Mouse (Mus musculus) limb, embryonic 10.5 days (tissue): ENCODE measurements around the gene B430305J03Rik. TPM values are rescaled to one million over a fixed set of nuclear protein-coding genes. Genes with fewer than 3 reads are reported as not detected.

ENCODE experiments used
- DNase-seq: peaks from one replicate; pipeline ENCODE4 v3.0.0-alpha.2; 2017; ENCODE audit warnings: low spot score
- H3K27ac ChIP-seq: fragments of 300-500 bp; sonication (generic); 2 replicates; pipeline ENCODE4 v1.5.1; 2016; ENCODE audit warnings: mild to moderate bottlenecking
- H3K27me3 ChIP-seq: fragments of 300-500 bp; sonication (generic); 2 replicates; pipeline ENCODE4 v1.6.1; 2016; ENCODE audit warnings: low read depth, mild to moderate bottlenecking; ENCODE audit not compliant: poor library complexity, severe bottlenecking
- H3K36me3 ChIP-seq: fragments of 300-500 bp; sonication (generic); 2 replicates; pipeline ENCODE4 v1.6.1; 2016; ENCODE audit warnings: mild to moderate bottlenecking, moderate library complexity
- H3K4me1 ChIP-seq: fragments of 300-500 bp; sonication (generic); 2 replicates; pipeline ENCODE4 v1.6.1; 2016
- H3K4me3 ChIP-seq: fragments of 300-500 bp; sonication (generic); 2 replicates; pipeline ENCODE4 v1.5.1; 2016; ENCODE audit warnings: mild to moderate bottlenecking, moderate library complexity
- H3K9me3 ChIP-seq: fragments of 300-500 bp; sonication (generic); replicated peaks from 2 replicates; pipeline ENCODE4 v1.6.1; 2016; ENCODE audit warnings: mild to moderate bottlenecking
- WGBS: fragments of 180-500 bp; shearing (Covaris S2); methylation state at CpG from one replicate; pipeline ENCODE4 v1.1.7; 2016; 5-methylcytosine and 5-hydroxymethylcytosine counted together
- polyA plus RNA-seq: library from polyadenylated mRNA; unstranded; fragments of >200 nt; fragmentation: Nextera tagmentation; extraction: Ambion mirVana; gene quantifications from 2 replicates; pipeline ENCODE4 v1.2.1, GENCODE M21; 2016

The B430305J03Rik gene
- polyA plus RNA-seq, 1 experiment from 2014 or later: not detected

- Histone ChIP-seq H3K27me3 (no peaks in the 10 kb centered on the region), H3K4me1 (peaks cover 16% of the 10 kb centered on the region), H3K9me3 (no peaks in the 10 kb centered on the region), H3K36me3 (no peaks in the 10 kb centered on the region), H3K4me3 (peak overlapping the region; percentile 77), H3K27ac (peak overlapping the region; percentile 90)
- DNase-seq: no peak
- WGBS: 0% methylated on average over 20 of the region's 33 CpGs
Measured at GRCm38 (mm10) chr3:61364661-61364977, 1.1 kb downstream of the B430305J03Rik start.

GRCm38 (mm10) chr3:61363989-61364660 is 1.6 kb downstream of the B430305J03Rik start:
- Histone ChIP-seq H3K27me3 (no peaks in the 10 kb centered on the region), H3K36me3 (no peaks in the 10 kb centered on the region), H3K4me3 (peak overlapping the region; percentile 77), H3K9me3 (no peaks in the 10 kb centered on the region), H3K27ac (peak overlapping the region; percentile 90), H3K4me1 (peaks cover 16% of the 10 kb centered on the region)
- peak; percentile 99 for DNase-seq
- under 1% methylated on average over 36 of the region's 51 CpGs for WGBS

- peak; percentile 90 for DNase-seq
- H3K4me1 ChIP-seq: peaks cover 16% of the 10 kb centered on the region
- no peaks in the 10 kb centered on the region for H3K36me3 ChIP-seq
- no peaks in the 10 kb centered on the region for H3K27me3 ChIP-seq
- H3K27ac ChIP-seq: peak overlapping the region; percentile 90
- peak overlapping the region; percentile 77 for H3K4me3 ChIP-seq
- H3K9me3 ChIP-seq: no peaks in the 10 kb centered on the region
- WGBS: 0% methylated on average over 30 of the region's 30 CpGs
Measured at GRCm38 (mm10) chr3:61363161-61363988, 2.4 kb downstream of the B430305J03Rik start.

- Histone ChIP-seq H3K4me1 (peaks cover 16% of the 10 kb centered on the region), H3K27ac (peak overlapping the region; percentile 84), H3K4me3 (peak overlapping the region; percentile 77), H3K36me3 (no peaks in the 10 kb centered on the region), H3K9me3 (no peaks in the 10 kb centered on the region), H3K27me3 (no peaks in the 10 kb centered on the region)
- WGBS: 7% methylated on average over 9 of the region's 9 CpGs
- no peak for DNase-seq
Measured at GRCm38 (mm10) chr3:61362821-61363160, 3.0 kb downstream of the B430305J03Rik start.

- Histone ChIP-seq H3K27me3 (no peaks in the 10 kb centered on the region), H3K27ac (no peak within 1 kb of the TSS), H3K9me3 (no peaks in the 10 kb centered on the region), H3K4me1 (peaks cover 13% of the 10 kb centered on the region), H3K4me3 (no peak within 1 kb of the TSS), H3K36me3 (no peaks in the 10 kb centered on the region)
- no peak for DNase-seq
- 90% methylated on average over 1 of the region's 1 CpGs for WGBS
Measured at GRCm38 (mm10) chr3:61361338-61361737, 4.4 kb downstream of the B430305J03Rik start, which contains the start of gene Rap2b. Gene Rap2b (plus strand): TSS chr3:61361638.

GRCm38 (mm10) chr3:61358756-61359293 is 6.9 kb downstream of the B430305J03Rik start:
- H3K27ac ChIP-seq: no peak overlapping the region
- peaks cover 6% of the 10 kb centered on the region; the same call in 1 of the 2 replicates for H3K4me1 ChIP-seq
- no peak for DNase-seq
- H3K4me3 ChIP-seq: no peak overlapping the region
- H3K9me3 ChIP-seq: no peaks in the 10 kb centered on the region
- H3K36me3 ChIP-seq: no peaks in the 10 kb centered on the region
- no peaks in the 10 kb centered on the region for H3K27me3 ChIP-seq
- 61% methylated on average over 7 of the region's 7 CpGs for WGBS

GRCm38 (mm10) chr3:61358107-61358506 is 7.6 kb downstream of the B430305J03Rik start:
- peaks cover 5% of the 10 kb centered on the region; the same call in 1 of the 2 replicates for H3K4me1 ChIP-seq
- no peak overlapping the region for H3K27ac ChIP-seq
- H3K36me3 ChIP-seq: no peaks in the 10 kb centered on the region
- H3K9me3 ChIP-seq: no peaks in the 10 kb centered on the region
- H3K27me3 ChIP-seq: no peaks in the 10 kb centered on the region
- no peak overlapping the region for H3K4me3 ChIP-seq
- DNase-seq: no peak
- WGBS: 84% methylated on average over 6 of the region's 6 CpGs

- no peak for DNase-seq
- 85% methylated on average over 1 of the region's 1 CpGs for WGBS
- Histone ChIP-seq H3K9me3 (no peaks in the 10 kb centered on the region), H3K36me3 (no peaks in the 10 kb centered on the region), H3K27ac (no peak overlapping the region), H3K27me3 (no peaks in the 10 kb centered on the region), H3K4me1 (no peaks in the 10 kb centered on the region), H3K4me3 (no peak overlapping the region)
Measured at GRCm38 (mm10) chr3:61355464-61355863, 10.3 kb downstream of the B430305J03Rik start.

- WGBS: 86% methylated on average over 1 of the region's 1 CpGs
- Histone ChIP-seq H3K36me3 (no peaks in the 10 kb centered on the region), H3K4me1 (no peaks in the 10 kb centered on the region), H3K27ac (no peak overlapping the region), H3K9me3 (no peaks in the 10 kb centered on the region), H3K27me3 (no peaks in the 10 kb centered on the region), H3K4me3 (no peak overlapping the region)
- no peak for DNase-seq
Measured at GRCm38 (mm10) chr3:61349433-61349832, 16.3 kb downstream of the B430305J03Rik start.

- H3K36me3 ChIP-seq: no peaks in the 10 kb centered on the region
- WGBS: 82% methylated on average over 4 of the region's 4 CpGs
- no peak overlapping the region for H3K4me3 ChIP-seq
- H3K9me3 ChIP-seq: no peaks in the 10 kb centered on the region
- no peaks in the 10 kb centered on the region for H3K27me3 ChIP-seq
- H3K27ac ChIP-seq: no peak overlapping the region
- no peak for DNase-seq
- no peaks in the 10 kb centered on the region for H3K4me1 ChIP-seq
Measured at GRCm38 (mm10) chr3:61348036-61348614, 17.6 kb downstream of the B430305J03Rik start.

GRCm38 (mm10) chr3:61345636-61346035 is 20.1 kb downstream of the B430305J03Rik start:
- no peaks in the 10 kb centered on the region for H3K9me3 ChIP-seq
- no peak for DNase-seq
- WGBS: 13% methylated on average over 1 of the region's 1 CpGs

GRCm38 (mm10) chr3:61344031-61344430 is 21.7 kb downstream of the B430305J03Rik start:
- no peaks in the 10 kb centered on the region for H3K36me3 ChIP-seq
- H3K4me3 ChIP-seq: no peak overlapping the region
- WGBS: 89% methylated on average over 7 of the region's 7 CpGs
- no peak for DNase-seq
- H3K4me1 ChIP-seq: no peaks in the 10 kb centered on the region
- H3K9me3 ChIP-seq: no peaks in the 10 kb centered on the region
- H3K27ac ChIP-seq: no peak overlapping the region
- H3K27me3 ChIP-seq: no peaks in the 10 kb centered on the region

More at GRCm38 (mm10) chr3:61345636-61346035, 20.1 kb downstream of the B430305J03Rik start:
- Histone ChIP-seq H3K4me1 (no peaks in the 10 kb centered on the region), H3K27me3 (no peaks in the 10 kb centered on the region), H3K4me3 (no peak overlapping the region), H3K27ac (no peak overlapping the region), H3K36me3 (no peaks in the 10 kb centered on the region)

- 92% methylated on average over 5 of the region's 5 CpGs for WGBS
- Histone ChIP-seq H3K27me3 (no peaks in the 10 kb centered on the region), H3K9me3 (no peaks in the 10 kb centered on the region), H3K4me1 (no peaks in the 10 kb centered on the region), H3K4me3 (no peak overlapping the region), H3K36me3 (no peaks in the 10 kb centered on the region), H3K27ac (no peak overlapping the region)
- no peak for DNase-seq
Measured at GRCm38 (mm10) chr3:61340321-61340720, 25.4 kb downstream of the B430305J03Rik start.
